Mouse (Mus musculus): ENCODE data around the gene Spata17.

Gene Spata17

DNA sequence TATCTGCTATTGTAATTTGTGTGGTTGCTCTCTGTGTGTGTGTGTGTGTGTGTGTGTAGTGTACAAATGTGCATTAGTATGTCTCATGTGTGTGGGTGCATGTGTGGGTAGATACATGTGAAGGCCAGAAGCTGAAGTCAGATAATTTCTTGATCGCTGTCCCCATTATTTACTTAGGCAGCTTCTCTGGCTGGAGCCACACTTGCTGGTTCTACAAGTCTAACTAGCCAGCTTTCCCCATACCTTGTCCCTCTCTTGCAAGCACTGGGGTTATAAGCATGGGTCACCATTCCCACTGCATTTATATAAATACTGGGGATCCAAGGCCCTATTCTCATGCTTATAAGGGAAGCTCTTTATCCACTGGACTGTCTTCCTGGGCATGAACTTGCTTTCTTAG is 39.3 kb downstream of the Spata17 start:
- WGBS: 91% methylated on average over 1 of the region's 1 CpGs

DNA sequence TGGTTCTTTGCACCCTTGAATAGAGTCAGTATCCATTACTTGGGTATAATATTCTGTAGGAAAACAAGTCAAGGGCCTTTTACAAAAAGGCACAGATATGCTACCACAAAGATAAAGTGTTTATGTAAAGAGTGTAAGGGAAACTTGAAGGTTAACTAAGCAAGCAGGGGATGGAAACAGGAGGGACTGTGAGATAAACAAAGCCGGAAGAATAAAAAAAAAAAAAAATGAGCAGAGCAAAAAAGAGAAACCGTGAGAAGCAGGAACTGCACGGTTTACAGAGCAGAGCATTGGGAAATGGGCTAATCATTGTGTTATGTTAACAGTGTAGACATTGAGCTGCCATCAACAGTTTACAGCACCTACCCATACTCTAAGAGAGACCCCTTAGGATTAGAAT is 44.9 kb downstream of the Spata17 start:
- WGBS: 65% methylated on average over 3 of the region's 3 CpGs

- WGBS: 72% methylated on average over 7 of the region's 7 CpGs
Observed at GRCm38 (mm10) chr1:187169646-187170045, 45.6 kb downstream of the Spata17 start.

DNA sequence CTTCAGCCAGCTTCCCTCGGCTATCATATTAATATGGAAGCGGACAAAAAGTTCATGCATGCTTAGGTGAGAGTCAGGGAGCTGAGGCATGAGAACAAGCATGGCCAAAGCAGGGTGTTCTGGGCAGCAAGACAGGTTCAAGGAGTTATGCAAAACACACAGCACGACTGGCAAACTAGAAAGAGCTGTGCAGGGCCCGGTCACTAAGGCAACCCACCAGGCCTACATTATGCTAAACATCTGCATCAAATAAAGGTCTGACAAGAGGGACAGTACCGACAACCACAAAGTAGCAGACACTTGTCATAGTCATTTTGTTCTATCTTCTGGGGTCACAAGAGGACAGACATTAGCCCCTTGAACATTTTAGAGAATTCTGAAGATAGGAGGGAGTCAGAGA is 61.6 kb downstream of the Spata17 start:
- WGBS: 76% methylated on average over 5 of the region's 5 CpGs

DNA sequence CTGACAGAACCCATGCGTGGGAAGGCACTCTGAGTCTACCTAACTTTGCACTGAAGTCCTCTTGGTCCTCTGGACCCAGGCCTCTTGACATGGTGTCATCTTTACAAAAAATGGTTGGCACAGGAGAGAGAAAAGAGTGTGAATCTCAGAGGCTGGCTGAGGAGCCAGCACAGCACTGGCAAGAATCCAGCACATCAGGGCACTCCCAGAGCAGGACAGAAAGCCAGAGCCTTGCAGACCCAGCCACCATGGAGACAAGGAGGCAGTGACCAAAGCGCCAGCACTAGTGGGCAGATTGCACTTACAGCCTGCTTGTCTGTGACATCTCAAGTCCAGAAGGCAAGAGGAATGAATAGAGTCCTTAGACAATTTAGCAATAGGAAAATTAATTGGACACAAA is 62.7 kb downstream of the Spata17 start:
- 79% methylated on average over 2 of the region's 2 CpGs for WGBS

GRCm38 (mm10) chr1:187142984-187143383 is 72.3 kb downstream of the Spata17 start:
- 56% methylated on average over 8 of the region's 8 CpGs for WGBS

DNA sequence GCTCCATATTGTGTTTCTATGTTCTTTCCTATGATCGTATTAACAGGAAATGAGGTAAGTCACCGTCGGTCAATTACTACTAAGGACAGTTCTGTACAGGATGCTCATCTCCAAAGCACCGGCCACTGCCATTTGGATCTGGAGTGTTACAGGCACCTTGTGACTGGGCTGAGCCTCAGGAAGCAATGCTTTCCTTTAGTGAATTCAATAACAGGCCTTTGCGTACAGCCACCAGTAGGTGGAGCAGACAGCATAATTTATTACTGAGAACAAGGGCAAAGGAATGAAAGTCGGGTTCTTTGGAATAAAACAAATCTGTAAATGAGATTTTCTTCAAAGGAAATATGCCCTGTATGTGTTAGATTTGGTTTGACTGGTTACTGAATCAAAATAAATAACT is 77.8 kb downstream of the Spata17 start:
- 27% methylated on average over 6 of the region's 6 CpGs for WGBS

GRCm38 (mm10) chr1:187135887-187136286 is 79.4 kb downstream of the Spata17 start:
- WGBS: 91% methylated on average over 6 of the region's 6 CpGs

DNA sequence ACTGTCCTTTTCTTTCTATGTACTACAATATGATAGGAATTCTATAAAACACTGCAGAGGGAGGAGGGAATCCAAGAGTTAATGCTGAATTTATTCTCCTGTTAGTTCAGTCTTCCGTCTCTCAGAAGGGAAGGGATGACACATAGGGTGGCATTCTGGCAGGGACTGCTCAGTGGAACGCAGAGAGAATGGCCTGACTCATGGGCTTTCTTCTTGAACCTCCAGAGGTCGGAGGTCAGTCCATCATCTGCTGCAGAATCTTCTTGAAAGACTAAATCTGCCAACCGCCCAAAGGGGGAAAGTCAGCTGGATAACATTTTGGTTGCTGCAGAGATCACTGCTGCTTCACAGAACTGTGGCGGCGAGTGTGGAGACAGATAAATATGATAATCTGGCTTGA is 81.4 kb downstream of the Spata17 start:
- WGBS: 79% methylated on average over 6 of the region's 6 CpGs

GRCm38 (mm10) chr1:187132348-187132747 is 82.9 kb downstream of the Spata17 start:
- 71% methylated on average over 4 of the region's 4 CpGs for WGBS

DNA sequence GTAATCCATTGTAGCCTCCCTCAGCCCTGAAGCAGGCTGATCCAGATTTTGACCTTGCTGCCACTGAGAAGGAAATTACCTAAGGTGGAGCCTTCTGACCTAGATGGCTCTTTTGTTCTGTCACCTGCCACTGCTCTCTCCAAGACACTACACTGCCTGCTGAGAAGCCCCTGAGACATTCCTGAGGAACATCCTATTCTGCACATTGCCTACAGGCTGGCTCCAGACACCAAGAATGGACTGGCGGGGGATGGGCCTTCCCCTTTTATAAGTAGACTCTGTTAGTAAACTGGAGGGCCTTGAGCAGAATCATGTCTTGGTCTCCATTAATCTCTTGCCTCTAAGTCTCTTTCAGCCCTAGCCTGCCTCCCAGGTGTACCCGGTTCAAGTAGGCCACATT is 87.7 kb downstream of the Spata17 start:
- 96% methylated on average over 2 of the region's 2 CpGs for whole genome bisulfite sequencing

- 43% methylated on average over 11 of the region's 11 CpGs for WGBS
Observed at GRCm38 (mm10) chr1:187125733-187126132, 89.5 kb downstream of the Spata17 start.

- 56% methylated on average over 3 of the region's 3 CpGs for WGBS
Observed at GRCm38 (mm10) chr1:187124967-187125366, 90.3 kb downstream of the Spata17 start.

GRCm38 (mm10) chr1:187119300-187119699 is 96.0 kb downstream of the Spata17 start:
- 56% methylated on average over 6 of the region's 6 CpGs for WGBS

DNA sequence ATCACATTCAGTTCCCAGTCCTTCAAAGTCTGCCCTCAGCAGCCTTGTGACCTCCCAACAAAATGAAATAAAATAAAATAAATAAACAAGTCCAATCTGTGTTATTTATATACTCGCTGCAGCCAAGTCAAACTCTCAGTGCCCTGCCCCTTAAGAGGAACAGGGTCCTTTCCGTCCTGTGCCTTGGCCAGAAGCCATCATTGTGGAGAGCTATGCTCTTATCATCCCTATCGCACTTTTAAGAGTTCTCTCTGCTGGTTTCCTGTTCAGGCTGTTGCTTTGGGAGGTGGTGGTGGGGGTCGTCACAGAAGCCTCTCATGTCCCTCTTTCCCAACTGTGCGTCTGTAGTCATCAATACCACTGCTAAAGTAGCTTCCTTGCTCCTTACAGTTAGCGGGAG is 97.2 kb downstream of the Spata17 start:
- 81% methylated on average over 6 of the region's 6 CpGs for WGBS

DNA sequence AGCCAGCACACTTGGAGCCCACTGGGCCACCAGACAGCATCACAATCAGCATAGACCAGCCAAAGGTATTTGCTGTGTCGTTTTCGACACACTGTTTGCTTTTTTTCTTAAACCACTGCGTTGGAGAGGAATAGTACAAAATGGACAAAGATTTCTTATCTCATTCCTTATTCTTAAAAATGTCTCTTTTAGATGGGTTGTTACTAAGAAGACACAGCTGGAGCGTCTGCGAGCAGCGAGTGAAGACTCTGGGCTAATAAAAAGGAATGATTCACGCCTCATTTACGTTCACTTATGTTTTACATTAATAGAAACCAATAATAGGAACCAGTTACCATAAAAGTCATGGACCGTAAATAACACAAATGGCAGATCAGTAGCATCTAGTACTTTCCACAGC is 101.5 kb downstream of the Spata17 start:
- 94% methylated on average over 9 of the region's 9 CpGs for WGBS

GRCm38 (mm10) chr1:187102130-187102529 is 113.1 kb downstream of the Spata17 start:
- 86% methylated on average over 4 of the region's 4 CpGs for WGBS

DNA sequence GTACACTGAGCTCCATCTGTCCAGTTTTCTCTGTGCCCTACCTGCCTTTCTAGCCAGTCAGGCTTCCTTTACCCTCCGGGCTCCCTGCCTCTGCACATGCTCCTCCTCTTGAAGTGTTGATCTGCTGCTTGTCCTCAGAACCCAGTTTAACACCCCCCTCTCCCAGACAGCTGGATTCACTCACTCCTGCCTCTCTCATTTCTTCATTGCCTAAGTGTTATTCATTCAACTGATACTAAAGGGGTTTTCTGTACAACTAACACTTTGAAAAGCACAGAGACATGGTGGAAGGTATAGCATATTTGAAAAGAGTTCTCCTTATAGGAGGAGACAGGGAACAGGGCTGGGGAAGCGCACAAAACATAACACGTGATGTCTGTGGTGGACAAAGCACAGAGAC is 114.1 kb downstream of the Spata17 start:
- WGBS: 79% methylated on average over 3 of the region's 3 CpGs

- WGBS: 63% methylated on average over 3 of the region's 3 CpGs
Observed at GRCm38 (mm10) chr1:187100624-187101023, 114.6 kb downstream of the Spata17 start.

DNA sequence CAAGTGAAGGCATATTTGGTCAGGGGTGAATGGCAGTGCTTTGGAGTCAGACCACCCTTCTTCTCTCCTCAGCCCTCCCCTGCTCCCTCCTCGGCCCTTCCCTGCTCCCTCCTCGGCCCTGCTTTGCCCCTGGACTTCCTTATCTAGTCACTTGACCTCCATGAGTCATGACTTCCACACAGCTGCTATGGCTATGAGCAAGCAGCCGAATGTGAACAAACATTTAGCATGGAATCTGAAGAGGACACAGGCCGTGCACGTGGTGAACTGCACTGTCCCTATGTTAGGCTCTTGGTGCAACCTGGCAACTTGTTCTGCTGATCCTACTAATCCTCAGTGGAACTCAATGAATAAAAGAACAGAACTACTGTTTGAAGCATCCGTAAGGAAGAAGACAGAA is 117.0 kb downstream of the Spata17 start:
- WGBS: 80% methylated on average over 6 of the region's 6 CpGs

DNA sequence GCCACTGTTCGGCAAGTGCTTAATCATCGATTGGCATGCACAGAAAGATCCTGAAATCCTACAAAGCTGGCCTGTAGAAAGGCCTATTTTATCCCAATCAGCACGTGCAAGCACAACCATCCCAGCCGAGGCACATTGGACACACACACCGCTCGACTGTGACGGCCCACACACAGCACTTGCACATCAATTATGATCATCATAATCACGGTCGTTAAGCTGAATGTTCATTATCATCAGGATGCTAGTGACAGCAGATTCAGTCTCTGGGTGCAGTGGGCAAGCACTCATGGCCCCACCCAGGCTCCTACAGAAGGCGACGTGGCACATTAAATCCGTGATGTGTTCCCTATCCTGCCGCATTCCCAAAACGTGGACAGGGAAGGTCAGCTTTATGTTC is 122.7 kb downstream of the Spata17 start:
- 82% methylated on average over 14 of the region's 14 CpGs for WGBS

DNA sequence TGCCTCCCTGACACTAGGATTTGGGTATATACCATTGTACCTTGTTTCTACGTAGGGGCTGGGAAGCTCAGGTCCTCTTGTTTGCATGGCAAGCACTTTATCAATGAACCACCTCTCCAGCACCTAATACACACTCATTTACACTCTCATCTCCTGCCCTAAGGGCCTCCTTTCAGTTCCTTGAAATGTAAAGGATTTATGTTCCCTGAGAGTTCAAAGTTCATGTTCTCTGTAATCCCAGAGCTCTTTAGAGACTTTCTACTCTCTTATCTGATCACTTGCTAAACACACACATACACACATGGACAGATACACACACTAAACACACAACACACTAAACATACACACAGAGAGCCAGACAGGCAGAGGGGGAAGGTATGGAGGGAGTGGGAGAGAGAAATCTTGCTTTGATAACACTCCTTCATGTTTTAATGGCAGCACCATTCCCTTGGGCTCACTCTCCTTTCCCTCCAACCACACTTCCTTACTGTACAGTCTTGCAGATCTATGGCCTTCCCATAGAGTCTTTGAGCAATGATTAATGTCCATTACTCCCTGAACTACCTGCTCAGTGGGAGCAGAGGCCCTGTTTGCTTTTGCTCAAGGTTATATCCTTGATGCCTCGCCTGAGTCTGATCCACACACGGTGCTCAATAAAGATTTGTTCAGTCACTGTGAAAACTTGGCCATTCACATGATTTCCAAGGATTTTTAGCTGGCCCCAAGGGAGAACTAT is 126.4 kb downstream of the Spata17 start:
- 95% methylated on average over 3 of the region's 3 CpGs for WGBS

DNA sequence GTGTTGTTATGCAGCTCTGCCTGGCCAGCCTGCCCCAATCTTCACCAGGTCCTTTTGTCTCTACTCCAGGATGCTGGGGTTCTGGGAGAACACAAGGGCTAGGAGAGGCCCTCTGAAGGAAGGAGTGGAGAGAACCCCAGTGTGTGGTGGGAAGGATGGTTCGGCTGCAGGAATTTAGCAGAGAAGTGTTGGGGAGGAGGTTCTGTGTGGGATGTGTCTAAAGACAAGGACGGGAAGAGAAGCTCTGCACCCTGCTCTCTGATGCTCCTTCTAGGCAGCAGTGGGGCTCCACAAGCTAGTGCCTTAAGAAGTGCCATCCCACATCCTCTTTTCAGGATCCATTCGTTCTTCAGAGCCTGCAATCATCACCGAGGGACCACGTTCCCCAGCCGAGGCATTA is 129.2 kb downstream of the Spata17 start:
- 37% methylated on average over 6 of the region's 6 CpGs for WGBS

DNA sequence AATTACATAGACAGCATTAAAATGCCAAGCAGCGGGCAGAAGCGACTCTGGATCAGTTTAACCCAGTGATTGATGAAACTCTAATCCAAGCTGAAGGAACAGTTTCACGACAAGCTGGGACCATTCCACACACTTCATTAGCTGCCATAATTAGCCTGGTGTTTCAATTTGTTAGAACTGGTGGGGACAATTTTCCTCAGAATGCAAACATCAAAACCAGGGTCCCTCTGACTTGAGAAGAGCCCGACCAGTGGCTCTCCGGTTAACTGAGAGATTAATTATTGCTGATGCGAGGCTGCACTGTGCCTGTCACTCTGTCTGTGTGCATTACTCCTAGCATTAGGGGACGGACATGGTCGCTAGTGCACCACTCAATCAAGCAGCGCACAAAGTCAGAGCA is 137.9 kb downstream of the Spata17 start:
- 60% methylated on average over 9 of the region's 9 CpGs for WGBS

Measured in cerebral cortex, adult 2 months (tissue).